Mouse (Mus musculus): ENCODE data around the gene Cog7. TPM values are rescaled to one million over a fixed set of nuclear protein-coding genes. Genes with fewer than 3 reads are reported as not detected.

Cog7 gene
- polyA plus RNA-seq, 1 experiment = 15.2 TPM

GRCm38 (mm10) chr7:122018247-122018646, 36.7 kb upstream of the Cog7 start:
- TF ChIP-seq CEBPB (IDR thresholded peaks at IDR 0.05; ENCODE audit: insufficient read depth, poor library complexity, severe bottlenecking) = no peak
- TF ChIP-seq POLR2A (IDR thresholded peaks at IDR 0.05; ENCODE audit: insufficient read length, low read depth) = no peak
- TF ChIP-seq REST (IDR thresholded peaks at IDR 0.05; ENCODE audit: insufficient read depth, insufficient read length) = no peak
- TF ChIP-seq TCF3 (IDR thresholded peaks at IDR 0.05; ENCODE audit: insufficient read length, low read depth) = no peak
- no peak for TF ChIP-seq MYOG (IDR thresholded peaks at IDR 0.05; ENCODE audit: control insufficient read depth in 1 of 3, insufficient read depth in 1 of 3, insufficient read length in 2 of 3, low read depth in 2 of 3)
- TF ChIP-seq POLR2AphosphoS2 (IDR thresholded peaks at IDR 0.05; ENCODE audit: insufficient read length, low read depth) = no peak
- TF ChIP-seq E2F4 (IDR thresholded peaks at IDR 0.05; ENCODE audit: insufficient read depth) = no peak
- TF ChIP-seq MYOD1 (IDR thresholded peaks at IDR 0.05; ENCODE audit: control insufficient read depth in 1 of 3, insufficient read length in 2 of 3, low read depth in 2 of 3) = no peak
- H3ac ChIP-seq (ENCODE audit: control insufficient read depth, insufficient read length) = no peak overlapping the region
- H3K4me3 ChIP-seq = no peak overlapping the region
- H3K27me3 ChIP-seq (ENCODE audit: control insufficient read depth, insufficient read depth, insufficient read length) = no peaks in the 10 kb centered on the region
- H3K36me3 ChIP-seq (ENCODE audit: control insufficient read depth, insufficient read depth) = no peaks in the 10 kb centered on the region
- peak overlapping the region; percentile 97 for H3K4me2 ChIP-seq (ENCODE audit: low read depth)
- peaks cover 58% of the 10 kb centered on the region for H3K79me2 ChIP-seq (ENCODE audit: control insufficient read depth, insufficient read depth)

DNA sequence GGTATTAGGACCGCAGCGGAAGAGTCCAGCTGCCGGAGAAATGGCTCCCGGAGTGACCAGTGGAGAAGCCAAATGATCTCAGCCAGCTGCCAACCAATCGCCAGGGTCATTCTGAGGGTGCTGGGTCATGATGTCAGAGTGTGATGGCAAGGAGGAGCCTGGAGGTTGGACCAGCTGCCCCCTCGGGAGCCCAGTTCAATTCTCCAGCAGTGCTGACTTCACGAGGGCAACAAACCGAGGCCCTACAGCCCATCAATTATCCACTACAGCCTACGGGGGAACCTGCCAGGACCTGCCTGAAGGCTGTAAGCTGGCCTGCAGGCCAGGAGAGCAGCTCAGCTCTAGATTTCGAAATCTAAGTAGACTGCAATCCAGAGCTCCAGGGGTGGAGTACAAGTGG, 34.2 kb upstream of the Cog7 start:
- Histone ChIP-seq H3K36me3 (ENCODE audit: control insufficient read depth, insufficient read depth) (no peaks in the 10 kb centered on the region), H3K4me3 (peak overlapping the region; percentile 17), H3K79me2 (ENCODE audit: control insufficient read depth, insufficient read depth) (peaks cover 68% of the 10 kb centered on the region), H3K4me2 (ENCODE audit: low read depth) (peak overlapping the region; percentile 99), H3K27me3 (ENCODE audit: control insufficient read depth, insufficient read depth, insufficient read length) (no peaks in the 10 kb centered on the region), H3ac (ENCODE audit: control insufficient read depth, insufficient read length) (no peak overlapping the region)
- TF ChIP-seq MYOG (IDR thresholded peaks at IDR 0.05; ENCODE audit: control insufficient read depth in 1 of 3, insufficient read depth in 1 of 3, insufficient read length in 2 of 3, low read depth in 2 of 3) (peak in 1 of 3 experiments; percentile 27), TCF3 (IDR thresholded peaks at IDR 0.05; ENCODE audit: insufficient read length, low read depth) (no peak)

DNA sequence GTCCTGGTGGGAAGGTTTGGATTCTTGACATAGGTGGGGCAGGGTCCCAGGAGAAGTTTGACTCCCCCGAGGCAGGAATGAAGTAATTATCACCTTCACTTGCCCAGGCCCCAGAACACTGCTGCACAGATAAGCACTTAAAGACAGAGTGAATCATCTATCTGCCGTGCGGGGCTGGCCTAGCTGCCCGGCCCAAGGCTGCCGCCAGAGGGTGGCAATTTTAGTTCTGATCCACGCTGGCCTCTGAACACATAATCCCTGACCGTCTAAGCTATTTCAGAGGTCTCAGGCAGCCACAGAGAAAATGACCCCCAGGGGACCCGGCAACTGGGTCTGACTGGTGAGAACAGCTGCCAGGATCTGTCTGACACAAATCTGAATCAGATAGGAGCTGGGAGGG, 33.6 kb upstream of the Cog7 start:
- Histone ChIP-seq H3K4me3 (peak overlapping the region; percentile 17), H3ac (ENCODE audit: control insufficient read depth, insufficient read length) (no peak overlapping the region), H3K4me2 (ENCODE audit: low read depth) (peak overlapping the region; percentile 99), H3K79me2 (ENCODE audit: control insufficient read depth, insufficient read depth) (peaks cover 63% of the 10 kb centered on the region), H3K36me3 (ENCODE audit: control insufficient read depth, insufficient read depth) (no peaks in the 10 kb centered on the region), H3K27me3 (ENCODE audit: control insufficient read depth, insufficient read depth, insufficient read length) (no peaks in the 10 kb centered on the region)
- TF ChIP-seq MYOG (IDR thresholded peaks at IDR 0.05; ENCODE audit: control insufficient read depth in 1 of 3, insufficient read depth in 1 of 3, insufficient read length in 2 of 3, low read depth in 2 of 3) (peak in 1 of 3 experiments; percentile 33), TCF12 (IDR thresholded peaks at IDR 0.05; ENCODE audit: insufficient read depth, poor library complexity, severe bottlenecking) (peak; percentile 27), MYOD1 (IDR thresholded peaks at IDR 0.05; ENCODE audit: control insufficient read depth in 1 of 3, insufficient read length in 2 of 3, low read depth in 2 of 3) (peak in 2 of 3 experiments; percentile 78 to 80), USF1 (IDR thresholded peaks at IDR 0.05; ENCODE audit: low read depth) (no peak)

DNA sequence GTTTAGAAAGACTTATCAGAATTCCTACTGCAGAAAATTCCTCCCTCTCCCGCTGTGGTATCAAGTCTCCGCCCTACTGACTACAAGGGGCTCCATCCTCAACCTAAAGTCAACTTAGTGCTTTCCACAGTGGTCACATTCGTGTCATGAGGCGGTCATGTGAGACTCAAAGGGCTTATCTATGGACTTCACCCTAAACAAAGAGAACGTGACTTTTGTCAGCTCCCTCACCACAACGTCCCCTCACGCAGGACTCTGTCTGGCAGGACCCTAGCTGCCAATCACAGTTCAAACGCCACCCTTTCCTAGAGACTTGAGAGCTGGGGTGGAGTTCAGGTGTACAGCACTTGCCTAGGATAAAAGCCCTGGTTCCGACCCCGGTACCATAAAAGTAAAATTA, 31.4 kb upstream of the Cog7 start:
- no peak for TF ChIP-seq USF1 (IDR thresholded peaks at IDR 0.05; ENCODE audit: low read depth)
- no peaks in the 10 kb centered on the region for H3K36me3 ChIP-seq (ENCODE audit: control insufficient read depth, insufficient read depth)
- peaks cover 47% of the 10 kb centered on the region for H3K79me2 ChIP-seq (ENCODE audit: control insufficient read depth, insufficient read depth)
- no peak overlapping the region for H3ac ChIP-seq (ENCODE audit: control insufficient read depth, insufficient read length)
- H3K27me3 ChIP-seq (ENCODE audit: control insufficient read depth, insufficient read depth, insufficient read length) = no peaks in the 10 kb centered on the region
- H3K4me2 ChIP-seq (ENCODE audit: low read depth) = no peak overlapping the region
- H3K4me3 ChIP-seq = no peak overlapping the region

GRCm38 (mm10) chr7:122012370-122012769, 30.9 kb upstream of the Cog7 start:
- H3K36me3 ChIP-seq (ENCODE audit: control insufficient read depth, insufficient read depth) = no peaks in the 10 kb centered on the region
- no peak overlapping the region for H3ac ChIP-seq (ENCODE audit: control insufficient read depth, insufficient read length)
- H3K4me2 ChIP-seq (ENCODE audit: low read depth) = no peak overlapping the region
- H3K79me2 ChIP-seq (ENCODE audit: control insufficient read depth, insufficient read depth) = peaks cover 42% of the 10 kb centered on the region
- no peaks in the 10 kb centered on the region for H3K27me3 ChIP-seq (ENCODE audit: control insufficient read depth, insufficient read depth, insufficient read length)
- TF ChIP-seq MAX (IDR thresholded peaks at IDR 0.05; ENCODE audit: low read depth) (no peak), REST (IDR thresholded peaks at IDR 0.05; ENCODE audit: insufficient read depth, insufficient read length) (no peak), E2F4 (IDR thresholded peaks at IDR 0.05; ENCODE audit: insufficient read depth) (no peak), TCF12 (IDR thresholded peaks at IDR 0.05; ENCODE audit: insufficient read depth, poor library complexity, severe bottlenecking) (no peak), MYOD1 (IDR thresholded peaks at IDR 0.05; ENCODE audit: control insufficient read depth in 1 of 3, insufficient read length in 2 of 3, low read depth in 2 of 3) (no peak), CEBPB (IDR thresholded peaks at IDR 0.05; ENCODE audit: insufficient read depth, poor library complexity, severe bottlenecking) (no peak), MYOG (IDR thresholded peaks at IDR 0.05; ENCODE audit: control insufficient read depth in 1 of 3, insufficient read depth in 1 of 3, insufficient read length in 2 of 3, low read depth in 2 of 3) (no peak), POLR2AphosphoS2 (IDR thresholded peaks at IDR 0.05; ENCODE audit: insufficient read length, low read depth) (no peak)
- no peak overlapping the region for H3K4me3 ChIP-seq

GRCm38 (mm10) chr7:122000396-122000795, 18.9 kb upstream of the Cog7 start:
- Histone ChIP-seq H3K79me2 (ENCODE audit: control insufficient read depth, insufficient read depth) (no peaks in the 10 kb centered on the region), H3K4me2 (ENCODE audit: low read depth) (no peak overlapping the region), H3K27me3 (ENCODE audit: control insufficient read depth, insufficient read depth, insufficient read length) (no peaks in the 10 kb centered on the region), H3ac (ENCODE audit: control insufficient read depth, insufficient read length) (no peak overlapping the region), H3K4me3 (no peak overlapping the region), H3K36me3 (ENCODE audit: control insufficient read depth, insufficient read depth) (peaks cover 23% of the 10 kb centered on the region)
- TF ChIP-seq REST (IDR thresholded peaks at IDR 0.05; ENCODE audit: insufficient read depth, insufficient read length) (no peak), SRF (IDR thresholded peaks at IDR 0.05; ENCODE audit: control insufficient read depth, insufficient read length, low read depth) (no peak), CEBPB (IDR thresholded peaks at IDR 0.05; ENCODE audit: insufficient read depth, poor library complexity, severe bottlenecking) (no peak), MYOD1 (IDR thresholded peaks at IDR 0.05; ENCODE audit: control insufficient read depth in 1 of 3, insufficient read length in 2 of 3, low read depth in 2 of 3) (no peak), USF1 (IDR thresholded peaks at IDR 0.05; ENCODE audit: low read depth) (no peak), POLR2A (IDR thresholded peaks at IDR 0.05; ENCODE audit: insufficient read length, low read depth) (no peak), E2F4 (IDR thresholded peaks at IDR 0.05; ENCODE audit: insufficient read depth) (no peak), TCF3 (IDR thresholded peaks at IDR 0.05; ENCODE audit: insufficient read length, low read depth) (no peak)

All from myocyte (in vitro differentiated cells).